ENCODE assay signal across 8 mouse cellular contexts in the genomic region with DNA sequence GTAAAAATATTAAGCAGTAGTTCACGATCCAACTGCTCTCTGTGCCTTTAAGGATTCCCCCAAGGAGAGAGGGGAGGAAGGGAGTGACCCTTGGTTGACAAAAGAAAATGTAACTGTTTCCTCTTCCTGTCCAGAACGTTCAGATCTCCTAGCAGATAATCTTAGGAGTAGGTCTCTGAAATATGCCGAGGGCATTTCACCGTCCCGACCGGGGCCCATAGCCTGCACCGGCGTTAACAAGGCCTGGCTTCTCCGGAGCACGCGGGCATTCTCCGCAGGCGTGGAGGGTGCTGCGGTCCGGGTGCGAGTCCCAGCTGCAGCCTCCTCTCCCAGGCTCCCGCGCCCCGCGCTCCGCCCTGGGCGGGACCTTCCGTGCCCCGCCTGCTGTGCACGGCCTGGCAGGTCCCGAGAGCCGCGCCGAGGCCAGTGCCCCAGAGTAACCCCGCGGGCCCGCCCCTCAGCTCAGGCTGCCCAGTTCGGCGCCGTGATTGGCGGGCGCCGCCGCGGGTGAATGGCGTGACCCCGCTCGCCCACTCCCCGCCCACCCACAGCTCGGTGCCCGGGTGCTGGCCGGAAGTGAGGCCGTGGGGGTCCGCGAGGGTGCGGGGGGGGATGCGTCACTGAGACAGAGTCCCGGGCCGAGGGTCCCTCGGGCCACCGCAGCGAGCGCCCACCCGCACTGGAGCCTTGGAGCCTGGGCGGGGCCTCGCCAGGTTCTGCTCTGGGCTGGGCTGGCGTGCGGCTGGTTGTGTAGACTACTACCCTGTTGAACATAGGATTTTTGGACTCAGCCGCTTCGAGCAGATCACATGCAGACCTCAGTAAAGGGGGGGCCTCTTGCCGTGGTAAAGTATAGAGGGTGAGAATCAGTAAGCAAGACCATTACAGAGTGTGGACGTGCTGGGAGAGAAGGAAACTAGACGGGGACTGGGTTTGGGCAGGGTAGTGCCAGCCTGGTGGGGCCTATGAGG. TPM values are rescaled to one million over a fixed set of nuclear protein-coding genes. Genes with fewer than 3 reads are reported as not detected.
DNase-seq lines count a peak whose midpoint lies in the region; ATAC-seq and TF ChIP-seq lines count a peak whose summit lies in the region.

No protein-coding gene starts in this region.

- peak overlapping the region; percentile 65 for H3K4me2 ChIP-seq in embryonic facial prominence, embryonic 13.5 days
- H3K4me2 ChIP-seq in limb, embryonic 11.5 days (ENCODE audit: low read depth, severe bottlenecking): peak overlapping the region; percentile 46
- peak overlapping the region; percentile 66 for H3K4me2 ChIP-seq in midbrain, embryonic 13.5 days (replicated peaks)

- H3K9me3 ChIP-seq in embryonic facial prominence, embryonic 13.5 days: no peaks in the 10 kb centered on the region
- no peaks in the 10 kb centered on the region for H3K9me3 ChIP-seq in limb, embryonic 11.5 days (ENCODE audit: control insufficient read depth, low read length)
- H3K9me3 ChIP-seq in midbrain, embryonic 13.5 days: no peaks in the 10 kb centered on the region

- WGBS in embryonic facial prominence, embryonic 13.5 days: under 1% methylated on average over 66 of the region's 68 CpGs
- WGBS in heart, adult 2 months: 1% methylated on average over 58 of the region's 68 CpGs
- under 1% methylated on average over 68 of the region's 68 CpGs for WGBS in kidney, adult 2 months
- WGBS in limb, embryonic 11.5 days: under 1% methylated on average over 57 of the region's 68 CpGs
- WGBS in midbrain, embryonic 13.5 days: under 1% methylated on average over 58 of the region's 68 CpGs
- under 1% methylated on average over 67 of the region's 68 CpGs for WGBS in small intestine, adult 2 months

- H3K79me2 ChIP-seq in heart, adult 2 months (replicated peaks; ENCODE audit: control insufficient read depth, insufficient read depth, low read length): no peaks in the 10 kb centered on the region

- H3K9ac ChIP-seq in embryonic facial prominence, embryonic 13.5 days: peak overlapping the region; percentile 80
- H3K9ac ChIP-seq in heart, adult 2 months (ENCODE audit: low read depth, low read length): peak overlapping the region; percentile 96
- peak overlapping the region; percentile 73 for H3K9ac ChIP-seq in limb, embryonic 11.5 days (ENCODE audit: low read length)
- H3K9ac ChIP-seq in midbrain, embryonic 13.5 days (replicated peaks): peak overlapping the region; percentile 82

- peak overlapping the region; percentile 67 for H3K4me3 ChIP-seq in embryonic facial prominence, embryonic 13.5 days
- peak overlapping the region; percentile 88 for H3K4me3 ChIP-seq in heart, adult 2 months
- peak overlapping the region; percentile 96 for H3K4me3 ChIP-seq in kidney, adult 2 months (ENCODE audit: insufficient read depth, low read depth, low read length)
- H3K4me3 ChIP-seq in limb, embryonic 11.5 days (ENCODE audit: low read depth, low read length): peak overlapping the region; percentile 64
- H3K4me3 ChIP-seq in midbrain, embryonic 13.5 days (replicated peaks): peak overlapping the region; percentile 69
- peak overlapping the region; percentile 85 for H3K4me3 ChIP-seq in small intestine, adult 2 months (ENCODE audit: low read depth, low read length)

- no peaks in the 10 kb centered on the region for H3K36me3 ChIP-seq in embryonic facial prominence, embryonic 13.5 days
- H3K36me3 ChIP-seq in heart, adult 2 months (ENCODE audit: control insufficient read depth, insufficient read depth, low read length): peaks cover 5% of the 10 kb centered on the region
- no peaks in the 10 kb centered on the region for H3K36me3 ChIP-seq in kidney, adult 2 months (ENCODE audit: control insufficient read depth, insufficient read depth, low read length)
- H3K36me3 ChIP-seq in limb, embryonic 11.5 days (ENCODE audit: control insufficient read depth, insufficient read depth, low read length): no peaks in the 10 kb centered on the region
- no peaks in the 10 kb centered on the region for H3K36me3 ChIP-seq in midbrain, embryonic 13.5 days
- no peaks in the 10 kb centered on the region for H3K36me3 ChIP-seq in small intestine, adult 2 months (ENCODE audit: control insufficient read depth, insufficient read depth, low read length)

- peak; percentile 81 for DNase-seq in 3T3-L1 (ENCODE audit: low read depth, low spot score)
- peak; percentile 89 for DNase-seq in adrenal gland, postnatal 4 days (ENCODE audit: low spot score in 2 of 2)
- peak; percentile 97 to 99 for DNase-seq in heart, adult 2 months
- peak; percentile 98 for DNase-seq in kidney, adult 2 months
- DNase-seq in limb, embryonic 11.5 days (ENCODE audit: low spot score): peak; percentile 91

- H3K27me3 ChIP-seq in embryonic facial prominence, embryonic 13.5 days: no peaks in the 10 kb centered on the region
- H3K27me3 ChIP-seq in heart, adult 2 months (ENCODE audit: control insufficient read depth, insufficient read depth, low read length): no peaks in the 10 kb centered on the region
- H3K27me3 ChIP-seq in kidney, adult 2 months (replicated peaks; ENCODE audit: control insufficient read depth, insufficient read depth, low read length): no peaks in the 10 kb centered on the region
- H3K27me3 ChIP-seq in limb, embryonic 11.5 days (ENCODE audit: control insufficient read depth, insufficient read depth, low read length): no peaks in the 10 kb centered on the region
- no peaks in the 10 kb centered on the region for H3K27me3 ChIP-seq in midbrain, embryonic 13.5 days
- no peaks in the 10 kb centered on the region for H3K27me3 ChIP-seq in small intestine, adult 2 months (ENCODE audit: control insufficient read depth, insufficient read depth, low read length)

- intact Hi-C loops in heart, adult 2 months (cut with DNase I): loop anchor here (1.0 to 10.0 kb wide), 5 partner anchors 90 to 264 kb away; a partner anchor contains a TSS

- ATAC-seq in embryonic facial prominence, embryonic 13.5 days (ENCODE audit: insufficient number of reproducible peaks, insufficient read depth, low FRiP score, low TSS enrichment, low read depth): peak; percentile 98
- ATAC-seq in limb, embryonic 11.5 days (ENCODE audit: insufficient number of reproducible peaks, low FRiP score, low TSS enrichment, low read depth): peak; percentile 99
- peak; percentile 98 for ATAC-seq in midbrain, embryonic 13.5 days

- no peak for TF ChIP-seq CTCF in heart, adult 2 months (IDR thresholded peaks at IDR 0.05)
- no peak for TF ChIP-seq CTCF in kidney, adult 2 months (conservative IDR thresholded peaks at IDR 0.05; ENCODE audit: insufficient read depth, insufficient read length, low read depth, low read length)
- no peak for TF ChIP-seq CTCF in small intestine, adult 2 months (IDR thresholded peaks at IDR 0.05; ENCODE audit: extremely low read depth, insufficient read length, insufficient replicate concordance, low read depth, low read length)

- peaks cover 16% of the 10 kb centered on the region for H3K4me1 ChIP-seq in embryonic facial prominence, embryonic 13.5 days
- peaks cover 10% of the 10 kb centered on the region for H3K4me1 ChIP-seq in heart, adult 2 months (ENCODE audit: control insufficient read depth, insufficient read depth, low read length)
- H3K4me1 ChIP-seq in kidney, adult 2 months (ENCODE audit: control insufficient read depth, insufficient read depth, low read length): peaks cover 8% of the 10 kb centered on the region; the same call in 1 of the 2 replicates
- H3K4me1 ChIP-seq in limb, embryonic 11.5 days (ENCODE audit: control insufficient read depth, insufficient read depth, low read length): peaks cover 3% of the 10 kb centered on the region
- H3K4me1 ChIP-seq in midbrain, embryonic 13.5 days (replicated peaks): peaks cover 26% of the 10 kb centered on the region
- peaks cover 5% of the 10 kb centered on the region; the same call in 1 of the 2 replicates for H3K4me1 ChIP-seq in small intestine, adult 2 months (ENCODE audit: control insufficient read depth, insufficient read depth, insufficient read length, low read length)

- TF ChIP-seq EP300 in heart, adult 2 months (IDR thresholded peaks at IDR 0.05; ENCODE audit: insufficient read depth, low read depth, low read length): 0 out of 2 replicates have a peak, but pooled peaks have one; percentile 58

- H3K27ac ChIP-seq in embryonic facial prominence, embryonic 13.5 days: peak overlapping the region; percentile 97
- H3K27ac ChIP-seq in heart, adult 2 months: peak overlapping the region; percentile 99
- H3K27ac ChIP-seq in kidney, adult 2 months (ENCODE audit: insufficient read depth, low read depth, low read length): peak overlapping the region; percentile 99
- peak overlapping the region; percentile 84 for H3K27ac ChIP-seq in limb, embryonic 11.5 days (replicated peaks; ENCODE audit: low read depth, low read length)
- peak overlapping the region; percentile 93 for H3K27ac ChIP-seq in midbrain, embryonic 13.5 days
- peak overlapping the region; percentile 78 for H3K27ac ChIP-seq in small intestine, adult 2 months (ENCODE audit: insufficient read depth, low read depth, low read length)

- peak; percentile 90 for TF ChIP-seq POLR2A in heart, adult 2 months (IDR thresholded peaks at IDR 0.05; ENCODE audit: insufficient read depth, low read depth, low read length)
- peak; percentile 65 for TF ChIP-seq POLR2A in kidney, adult 2 months (IDR thresholded peaks at IDR 0.05; ENCODE audit: low read depth, low read length)
- peak; percentile 51 for TF ChIP-seq POLR2A in small intestine, adult 2 months (IDR thresholded peaks at IDR 0.05; ENCODE audit: low read depth, low read length)

RNA-seq across cellular contexts. Expression of a gene that starts 6.6 kb away (rescaled TPM):
- total RNA-seq in adrenal gland, postnatal 4 days (2021): 100 to 1,000 TPM; 226 to 250 TPM
- 65.4 and 78.8 TPM in 2 replicates for polyA plus RNA-seq in embryonic facial prominence, embryonic 13.5 days (2015; fragmentation: Nextera tagmentation; extraction: Ambion mirVana)
- 10 to 100 TPM; 34.0 to 37.5 TPM for total RNA-seq in heart, adult 2 months (2021)
- 35.9 and 50.2 TPM in 2 replicates for polyA plus RNA-seq in heart, adult 2 months (2012; rRNA removed)
- 67.2 and 70.0 TPM in 2 replicates for polyA plus RNA-seq in kidney, adult 2 months (2012; rRNA removed)
- 90.8 and 96.0 TPM in 2 replicates for polyA plus RNA-seq in limb, embryonic 11.5 days (2014; fragmentation: Nextera tagmentation; extraction: Ambion mirVana)
- 53.4 and 55.1 TPM in 2 replicates for polyA plus RNA-seq in midbrain, embryonic 13.5 days (2015; fragmentation: Nextera tagmentation; extraction: Ambion mirVana)
- polyA plus RNA-seq in small intestine, adult 2 months (2012; rRNA removed): 6.0 and 11.2 TPM in 2 replicates

Comparison
In these comparisons a context has a peak if more than half of its experiments do, and no peak if none do; other contexts are left out.
1. Peak in every context shown above with its lines: DNase-seq, ATAC-seq, H3K4me3 ChIP-seq and H3K27ac ChIP-seq.